Mouse (Mus musculus) ES-E14 (cell line): ENCODE results near the gene Rtel1.

ENCODE experiments used
- MAFK ChIP-seq: IDR thresholded peaks from 2 replicates; pipeline ENCODE4 v1.6.1; 2014; ENCODE audit warnings: mild to moderate bottlenecking, low read depth, low read length, inconsistent platforms; ENCODE audit not compliant: insufficient read depth
- ZC3H11A ChIP-seq: IDR thresholded peaks from 2 replicates; pipeline ENCODE4 v1.6.1; 2012; ENCODE audit warnings: low read depth, mild to moderate bottlenecking, inconsistent platforms, low read length, borderline replicate concordance
- ZNF384 ChIP-seq: IDR thresholded peaks from 2 replicates; pipeline ENCODE4 v1.6.1; 2012; ENCODE audit warnings: low read depth, low read length, inconsistent platforms

GRCm38 (mm10) chr2:181381631-181382306 lies 62.2 kb downstream of the Rtel1 start:
- TF ChIP-seq ZC3H11A (no peak), ZNF384 (no peak), MAFK (no peak)
